Mouse (Mus musculus) G1E (cell line): Measurements from ENCODE around the gene Cblb.

ENCODE experiments used
- CTCF ChIP-seq: IDR thresholded peaks from 2 replicates; pipeline ENCODE4 v1.5.1; 2012; ENCODE audit warnings: low read depth, low read length, inconsistent platforms, mixed read lengths
- GATA1 ChIP-seq: IDR thresholded peaks from 2 replicates; pipeline ENCODE4 v1.6.1; 2012; ENCODE audit warnings: borderline replicate concordance, low read length, inconsistent platforms, mixed read lengths
- POLR2AphosphoS5 ChIP-seq: IDR thresholded peaks from 2 replicates; pipeline ENCODE4 v1.6.1; 2012; ENCODE audit warnings: low read depth, low read length, inconsistent platforms; ENCODE audit not compliant: insufficient replicate concordance
- TAL1 ChIP-seq: conservative IDR thresholded peaks from 2 replicates; pipeline ENCODE4 v1.6.1; 2012; ENCODE audit warnings: low read depth, low read length, inconsistent platforms, mixed read lengths

DNA sequence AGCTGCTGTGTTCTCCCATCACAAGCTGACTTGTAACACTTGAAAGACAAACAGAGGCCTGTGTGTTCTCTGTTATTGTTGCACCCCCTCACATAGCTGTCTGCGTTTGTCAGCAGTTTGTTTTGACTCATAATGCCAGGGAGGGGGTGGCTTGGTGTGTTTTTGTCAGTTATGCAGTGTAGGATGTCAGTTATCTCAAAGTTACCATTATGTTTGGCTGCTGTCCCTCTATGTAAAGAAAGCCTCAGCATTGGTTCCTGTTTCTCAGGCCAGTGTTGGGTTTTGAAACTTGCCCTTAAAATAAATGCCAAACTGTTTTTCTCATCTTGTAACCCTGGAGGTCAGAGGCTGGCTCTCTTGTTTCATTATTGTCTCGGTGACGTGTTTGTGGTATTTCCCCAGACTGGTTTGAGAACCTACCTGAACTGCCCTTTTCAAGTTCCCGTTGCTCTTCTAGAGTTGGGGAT is 30.0 kb downstream of the Cblb start:
- TF ChIP-seq CTCF (no peak), POLR2AphosphoS5 (no peak), GATA1 (no peak), TAL1 (no peak)
